Mouse (Mus musculus) lung, adult 18-20 months (tissue): Measurements from ENCODE around the gene Nlgn1.

Experiments used
- DNase-seq, 2 experiments: peaks; one replicate each; pipeline ENCODE4 v3.0.0; 2022; ENCODE audit warnings: mixed read lengths in 2 of 2

Gene Nlgn1

GRCm38 (mm10) chr3:26332400-26333238 lies at the start of gene Nlgn1:
Nlgn1 (minus strand) TSS chr3:26332460.
- no peak for DNase-seq

- no peak for DNase-seq
These were observed 46.0 kb upstream of the Nlgn1 start for GRCm38 (mm10) chr3:26378272-26378671.

- no peak for DNase-seq
These were observed 22.8 kb upstream of the Nlgn1 start for GRCm38 (mm10) chr3:26355082-26355481.

GRCm38 (mm10) chr3:26354483-26355030 lies 22.3 kb upstream of the Nlgn1 start:
- DNase-seq: no peak

- DNase-seq: no peak
These were observed 5.2 kb upstream of the Nlgn1 start for GRCm38 (mm10) chr3:26337495-26337894.

GRCm38 (mm10) chr3:26333239-26333811 lies 1.1 kb upstream of the Nlgn1 start:
- DNase-seq: no peak

- DNase-seq: no peak
These were observed 841 bp downstream of the Nlgn1 start for GRCm38 (mm10) chr3:26331177-26332061.

- no peak for DNase-seq
These were observed 1.4 kb downstream of the Nlgn1 start for GRCm38 (mm10) chr3:26330863-26331176.

GRCm38 (mm10) chr3:26330019-26330418 lies 2.2 kb downstream of the Nlgn1 start:
- DNase-seq: no peak

GRCm38 (mm10) chr3:26324510-26324909 lies 7.8 kb downstream of the Nlgn1 start:
- DNase-seq: no peak

- no peak for DNase-seq
These were observed 14.9 kb downstream of the Nlgn1 start for GRCm38 (mm10) chr3:26317397-26317796.

GRCm38 (mm10) chr3:26297869-26298268 lies 34.4 kb downstream of the Nlgn1 start:
- DNase-seq: no peak

- DNase-seq: no peak
These were observed 61.1 kb downstream of the Nlgn1 start for GRCm38 (mm10) chr3:26270894-26271795.

GRCm38 (mm10) chr3:26246564-26246963 lies 85.7 kb downstream of the Nlgn1 start:
- no peak for DNase-seq

GRCm38 (mm10) chr3:26243274-26243673 lies 89.0 kb downstream of the Nlgn1 start:
- DNase-seq: no peak

- DNase-seq: no peak
These were observed 102.3 kb downstream of the Nlgn1 start for GRCm38 (mm10) chr3:26230006-26230405.

- DNase-seq: no peak
These were observed 103.4 kb downstream of the Nlgn1 start for GRCm38 (mm10) chr3:26228827-26229226.

- DNase-seq: no peak
These were observed 104.0 kb downstream of the Nlgn1 start for GRCm38 (mm10) chr3:26228172-26228781.

- no peak for DNase-seq
These were observed 108.8 kb downstream of the Nlgn1 start for GRCm38 (mm10) chr3:26223500-26223899.

GRCm38 (mm10) chr3:26216231-26216630 lies 116.0 kb downstream of the Nlgn1 start:
- DNase-seq: no peak

GRCm38 (mm10) chr3:26202702-26203101 lies 129.6 kb downstream of the Nlgn1 start:
- DNase-seq: no peak

GRCm38 (mm10) chr3:26201410-26201809 lies 130.8 kb downstream of the Nlgn1 start:
- no peak for DNase-seq
